Mouse (Mus musculus) liver, embryonic 14.5 days (tissue): ENCODE measurements at regions not wholly inside any gene's neighbourhood (a gene's known extent, or its start where the extent isn't known, plus 50 kb on each side); places are given as distances from the start of the nearest gene placed in this dataset.
"Not testable (repeated sequence)": the region's sequence is repeated elsewhere in the genome, so short reads cannot be mapped to it uniquely, and the experiment has no call there.

ENCODE experiments used
- ATAC-seq: fragments of 200-750 bp; cut with Nextera tagmentation; 2 replicates; pipeline ENCODE4 v1.8.0; 2017; ENCODE audit warnings: moderate number of reproducible peaks, mild to moderate bottlenecking, moderate library complexity; ENCODE audit not compliant: insufficient read depth
- DNase-seq, 3 experiments: peaks; one replicate each; pipeline ENCODE4 v3.0.0-alpha.2; 2012 to 2013; ENCODE audit warnings: low read depth in 3 of 3, low spot score in 3 of 3
- H3K27ac ChIP-seq: fragments of 300-500 bp; sonication (generic); 2 replicates; pipeline ENCODE4 v1.5.1; 2014; ENCODE audit warnings: moderate library complexity, mild to moderate bottlenecking, control low read depth, inconsistent platforms
- H3K27me3 ChIP-seq: fragments of 300-500 bp; sonication (generic); 2 replicates; pipeline ENCODE4 v1.6.1; 2014; ENCODE audit warnings: mild to moderate bottlenecking, low read length, moderate library complexity; ENCODE audit not compliant: control insufficient read depth, insufficient read depth
- H3K36me3 ChIP-seq: fragments of 300-500 bp; sonication (generic); replicated peaks from 2 replicates; pipeline ENCODE4 v1.6.1; 2014; ENCODE audit warnings: low read depth; ENCODE audit not compliant: control insufficient read depth, insufficient read depth
- H3K4me1 ChIP-seq, 2 experiments: fragments of 200-500 bp in 1 of 2; fragments of 300-500 bp in 1 of 2; sonication (generic) in 1 of 2; replicated peaks; 2 replicates each; pipeline ENCODE4 v1.6.1; 2012 to 2014; ENCODE audit warnings: antibody characterized with exemption in 1 of 2, inconsistent platforms in 1 of 2, low read length in 1 of 2; ENCODE audit not compliant: control insufficient read depth in 2 of 2, insufficient read depth in 2 of 2
- H3K4me2 ChIP-seq: fragments of 300-500 bp; sonication (generic); 2 replicates; pipeline ENCODE4 v1.6.1; 2014; ENCODE audit warnings: low read depth, mild to moderate bottlenecking, control low read depth, moderate library complexity
- H3K4me3 ChIP-seq, 2 experiments: fragments of 200-500 bp in 1 of 2; fragments of 300-500 bp in 1 of 2; sonication (generic) in 1 of 2; 2 replicates each; pipeline ENCODE4 v1.5.1; 2012 to 2014; ENCODE audit warnings: low read depth in 2 of 2, low read length in 2 of 2, mild to moderate bottlenecking in 2 of 2, control low read depth in 1 of 2, inconsistent platforms in 1 of 2, moderate library complexity in 1 of 2; ENCODE audit not compliant: insufficient read depth in 1 of 2
- H3K9ac ChIP-seq: fragments of 300-500 bp; sonication (generic); replicated peaks from 2 replicates; pipeline ENCODE4 v1.6.1; 2014; ENCODE audit warnings: mild to moderate bottlenecking, control low read depth, moderate library complexity
- H3K9me3 ChIP-seq: fragments of 300-500 bp; sonication (generic); 2 replicates; pipeline ENCODE4 v1.6.1; 2016; ENCODE audit warnings: low read length, mixed read lengths; ENCODE audit not compliant: control insufficient read depth
- CTCF ChIP-seq: IDR thresholded peaks from 2 replicates; pipeline ENCODE4 v1.5.1; 2016; ENCODE audit warnings: antibody characterized with exemption, low read depth, control low read depth
- EP300 ChIP-seq: IDR thresholded peaks from 2 replicates; pipeline ENCODE4 v1.6.1; 2016; ENCODE audit warnings: antibody characterized with exemption, low read depth
- WGBS: fragments of 180-500 bp; shearing (Covaris S2); extraction: QIAGEN DNeasy Blood & Tissue Kit; methylation state at CpG from one replicate; pipeline ENCODE4 v1.1.7; 2014; ENCODE audit not compliant: insufficient replicate concordance; 5-methylcytosine and 5-hydroxymethylcytosine counted together

- Histone ChIP-seq H3K27me3 (no peaks in the 10 kb centered on the region), H3K27ac (no peak overlapping the region), H3K4me3 (no peak overlapping the region), H3K36me3 (no peaks in the 10 kb centered on the region), H3K9me3 (no peaks in the 10 kb centered on the region), H3K4me2 (no peak overlapping the region), H3K4me1 (no peaks in the 10 kb centered on the region), H3K9ac (no peak overlapping the region)
- 59% methylated on average over 2 of the region's 2 CpGs for WGBS
- TF ChIP-seq EP300 (no peak), CTCF (no peak)
- ATAC-seq: no peak
- no peak for DNase-seq
These were observed 58.8 kb upstream of the Gm12728 start for GRCm38 (mm10) chr4:105730900-105731299.

GRCm38 (mm10) chr4:105735116-105735515 is 54.6 kb upstream of the Gm12728 start:
- H3K27me3 ChIP-seq, ATAC-seq, H3K9ac ChIP-seq, H3K4me1 ChIP-seq, H3K4me3 ChIP-seq, DNase-seq, H3K9me3 ChIP-seq, H3K4me2 ChIP-seq, H3K27ac ChIP-seq, H3K36me3 ChIP-seq: not testable (repeated sequence)
- WGBS: 77% methylated on average over 6 of the region's 9 CpGs
